Mouse (Mus musculus) adrenal gland, postnatal 4 days (tissue): ENCODE measurements around the gene Dtl. TPM values are rescaled to one million over a fixed set of nuclear protein-coding genes. Genes with fewer than 3 reads are reported as not detected.

Experiments
- DNase-seq, 2 experiments: peaks; one replicate each; pipeline ENCODE4 v3.0.0; 2021 to 2022; ENCODE audit warnings: low spot score in 2 of 2, mixed read lengths in 2 of 2
- total RNA-seq, 2 experiments: library from RNA; stranded (reverse); gene quantifications; 2 replicates each; pipeline ENCODE4 v1.2.3; 2021

The Dtl gene
- total RNA-seq, 2 experiments from 2014 or later: 19.8 to 21.7 TPM

DNA sequence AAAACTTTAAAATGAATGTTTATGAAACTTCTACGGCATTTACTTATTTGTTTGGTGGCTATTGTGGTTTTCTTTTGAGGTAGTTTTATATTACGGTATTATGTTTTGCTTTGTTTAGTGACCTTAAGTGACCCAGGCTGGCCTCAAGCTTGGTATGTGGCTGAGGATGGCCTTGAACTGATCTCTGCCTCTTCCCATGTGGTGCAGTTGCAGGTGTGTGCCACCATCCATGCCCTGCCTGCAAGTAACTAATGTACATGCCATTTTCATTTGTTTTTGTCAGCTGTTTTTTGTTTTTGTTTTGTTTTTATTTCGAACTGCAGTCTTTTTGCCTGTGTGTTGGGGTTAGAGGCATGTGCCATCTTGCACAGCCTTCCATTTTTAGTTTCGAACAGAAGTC, 6.3 kb upstream of the Dtl start:
- no peak for DNase-seq

GRCm38 (mm10) chr1:191579524-191579923, 4.2 kb upstream of the Dtl start:
- no peak for DNase-seq

- DNase-seq: peak; percentile 11 to 40
Measured at GRCm38 (mm10) chr1:191574871-191575457, 380 bp downstream of the Dtl start.

DNA sequence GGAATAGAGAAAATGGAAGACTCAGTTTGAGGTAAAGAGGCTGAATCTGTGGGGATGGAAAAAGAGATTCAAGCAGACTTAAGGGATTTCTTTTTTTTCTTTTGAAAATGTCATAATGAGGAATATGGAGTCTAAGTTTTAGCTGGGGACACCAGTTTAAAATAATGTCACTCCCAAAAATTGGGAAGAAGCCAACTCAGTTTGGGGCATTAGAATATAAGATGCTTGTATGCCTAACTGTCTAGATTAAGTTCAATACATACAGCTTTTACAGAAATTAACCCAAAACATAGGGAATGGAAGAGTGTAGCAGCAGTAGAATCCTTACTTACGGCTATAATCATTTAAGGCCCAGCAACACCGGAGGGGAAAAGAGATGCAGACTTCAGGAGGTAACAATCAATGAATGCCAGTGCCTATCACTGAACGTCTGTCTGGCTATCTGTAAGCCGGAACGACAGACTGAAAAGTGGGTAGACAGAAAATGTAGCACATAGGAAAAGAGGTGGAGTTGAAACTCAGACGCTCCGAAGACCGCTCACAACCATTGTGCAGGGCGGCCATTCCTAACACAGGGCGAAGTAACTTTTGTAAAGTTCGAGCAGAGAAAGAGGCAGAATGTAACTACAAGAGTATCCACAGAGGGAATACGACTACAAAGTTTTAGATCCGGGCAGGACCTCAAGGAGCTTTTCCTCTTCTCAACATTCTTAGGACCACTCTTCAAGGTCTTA, 1.3 kb downstream of the Dtl start:
- no peak for DNase-seq

DNA sequence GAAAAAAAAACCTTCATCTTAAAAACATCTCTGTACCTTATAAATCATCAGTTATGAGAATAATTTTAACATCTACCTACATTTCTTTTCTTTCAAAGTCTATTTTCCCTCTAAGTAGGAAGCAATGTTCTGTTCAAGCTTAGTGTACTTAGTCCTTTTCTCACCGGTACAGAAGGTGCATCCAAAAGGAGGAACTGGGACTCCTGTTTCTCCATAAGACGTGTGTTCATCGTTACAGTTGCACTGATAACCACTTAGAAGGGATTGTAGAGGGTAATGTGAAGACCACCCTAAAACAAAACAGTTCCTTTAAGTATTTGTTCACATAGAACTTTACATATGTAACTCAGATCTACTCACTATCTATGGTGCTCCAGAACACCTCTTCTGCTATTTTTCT, 4.9 kb downstream of the Dtl start:
- no peak for DNase-seq

DNA sequence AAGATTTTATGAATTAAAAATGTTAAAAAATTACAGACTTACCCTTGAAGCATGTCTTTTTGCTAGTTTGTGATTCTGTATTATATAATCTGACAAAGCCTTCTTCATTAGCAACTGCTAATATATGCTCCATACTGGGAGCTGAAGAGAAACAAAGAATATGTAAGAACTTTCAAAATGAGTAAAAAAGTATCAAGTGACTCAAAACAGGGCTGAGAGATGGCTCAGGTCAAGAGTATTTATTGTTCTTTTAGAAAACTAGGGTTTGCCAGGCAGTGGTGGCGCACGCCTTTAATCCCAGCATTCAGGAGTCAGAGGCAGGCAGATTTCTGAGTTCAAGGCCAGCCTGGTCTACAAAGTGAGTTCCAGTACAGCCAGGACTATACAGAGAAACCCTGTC, 5.7 kb downstream of the Dtl start:
- DNase-seq: no peak

- no peak for DNase-seq
Measured at GRCm38 (mm10) chr1:191567859-191568258, 7.5 kb downstream of the Dtl start.

DNA sequence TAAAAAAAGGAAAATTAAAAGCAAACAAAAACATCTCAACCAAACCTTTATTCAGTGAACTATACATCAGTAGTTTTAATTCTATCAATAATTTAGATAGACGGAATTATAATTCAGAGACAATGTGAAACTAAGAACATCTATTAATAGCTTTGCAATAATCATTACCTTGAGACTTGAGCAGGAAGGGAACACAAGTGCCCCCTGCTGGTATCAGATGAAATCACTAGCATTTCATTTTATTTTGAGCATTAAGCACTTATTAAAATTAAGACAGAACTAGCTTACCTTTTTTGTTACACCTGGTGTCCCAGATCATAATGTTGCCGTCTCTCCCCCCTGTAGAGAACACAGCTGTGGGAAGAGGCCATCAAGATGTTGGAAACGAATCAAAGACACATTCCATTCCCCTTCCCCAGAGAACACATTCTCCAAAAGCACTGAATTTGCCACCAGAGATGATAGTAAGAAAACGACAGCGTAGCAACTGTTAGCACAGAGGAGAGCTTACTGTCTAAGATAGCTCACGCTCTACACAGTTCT, 12.4 kb downstream of the Dtl start:
- DNase-seq: no peak

DNA sequence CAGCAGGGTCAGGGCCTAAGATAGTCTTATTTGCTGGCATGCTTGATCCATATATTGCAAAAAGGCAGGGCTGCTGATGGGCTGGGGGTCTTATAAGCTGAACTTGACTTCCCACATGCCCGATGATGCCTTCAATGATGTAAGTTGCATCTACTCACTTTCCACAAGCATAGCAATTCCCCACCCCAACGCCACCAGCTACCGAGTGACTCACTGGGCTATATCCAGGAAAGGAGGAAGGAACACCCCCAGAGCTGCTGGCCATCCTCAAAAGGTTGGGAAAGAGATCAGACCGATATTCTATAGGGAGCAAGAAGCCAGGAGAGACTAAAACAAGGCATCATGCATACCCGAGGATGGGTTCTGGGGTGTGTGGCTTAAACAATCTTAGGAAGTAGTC, 15.6 kb downstream of the Dtl start:
- no peak for DNase-seq

- DNase-seq: no peak
Measured at GRCm38 (mm10) chr1:191557109-191557508, 18.2 kb downstream of the Dtl start.

GRCm38 (mm10) chr1:191550786-191551185, 24.6 kb downstream of the Dtl start:
- no peak for DNase-seq

- DNase-seq: no peak
Measured at GRCm38 (mm10) chr1:191543747-191544146, 31.6 kb downstream of the Dtl start.

DNA sequence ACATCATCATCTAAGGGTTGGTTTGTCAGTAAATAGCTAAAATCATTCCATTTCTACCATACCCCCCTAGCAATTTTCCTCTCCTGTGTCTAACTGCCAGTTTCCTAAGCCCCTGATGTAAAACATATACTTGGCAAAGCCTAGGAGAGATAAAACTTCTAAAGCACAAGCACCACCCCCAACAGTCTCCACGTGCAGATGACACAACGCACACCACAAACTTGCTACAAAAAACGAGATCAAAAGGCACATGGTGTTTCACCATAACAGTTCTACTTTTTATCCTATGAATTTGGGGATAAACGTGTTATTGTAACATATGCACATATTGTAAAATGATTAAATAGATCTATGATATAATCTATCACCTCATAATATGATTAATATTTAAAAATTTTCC, 33.7 kb downstream of the Dtl start:
- no peak for DNase-seq

DNA sequence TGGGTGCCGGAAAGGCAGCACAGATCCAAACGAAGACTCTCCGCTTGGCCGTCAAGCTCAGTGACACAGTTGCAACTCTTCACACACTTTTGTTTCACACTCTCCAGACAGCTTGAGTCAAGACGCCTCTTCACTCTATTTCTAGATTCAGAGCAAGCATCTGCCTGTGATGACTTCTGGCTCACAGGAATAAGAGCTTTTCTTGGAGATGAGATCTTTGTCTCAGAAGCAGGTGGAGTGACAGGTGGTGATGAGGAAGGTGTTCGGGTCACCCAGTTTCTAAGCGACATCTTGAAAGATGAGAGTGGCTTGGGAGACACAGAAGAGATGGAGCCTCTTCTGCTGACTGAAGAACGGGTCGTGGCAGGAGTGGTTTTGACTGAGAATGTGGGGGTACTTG, 34.3 kb downstream of the Dtl start:
- DNase-seq: no peak

GRCm38 (mm10) chr1:191540300-191540699, 35.0 kb downstream of the Dtl start:
- DNase-seq: no peak

DNA sequence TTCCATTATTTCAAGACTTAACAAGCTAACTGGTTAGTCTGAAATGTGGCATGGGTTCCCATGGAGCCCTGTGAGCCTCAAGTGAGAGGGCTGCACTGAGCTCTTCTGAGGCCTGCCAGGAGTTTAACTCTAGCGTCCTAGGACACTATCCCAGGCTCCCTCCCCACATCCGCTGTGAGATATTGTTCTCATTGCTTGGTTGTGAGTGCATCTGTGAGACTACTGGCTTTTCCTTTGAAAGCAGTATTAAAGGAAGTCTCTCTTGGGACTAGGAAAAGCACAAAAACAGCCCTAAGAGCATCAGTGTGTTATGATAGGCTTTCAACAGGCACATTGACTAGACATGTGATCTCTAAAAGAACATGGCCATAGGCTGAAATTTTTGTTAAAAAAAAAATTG, 40.4 kb downstream of the Dtl start:
- no peak for DNase-seq

DNA sequence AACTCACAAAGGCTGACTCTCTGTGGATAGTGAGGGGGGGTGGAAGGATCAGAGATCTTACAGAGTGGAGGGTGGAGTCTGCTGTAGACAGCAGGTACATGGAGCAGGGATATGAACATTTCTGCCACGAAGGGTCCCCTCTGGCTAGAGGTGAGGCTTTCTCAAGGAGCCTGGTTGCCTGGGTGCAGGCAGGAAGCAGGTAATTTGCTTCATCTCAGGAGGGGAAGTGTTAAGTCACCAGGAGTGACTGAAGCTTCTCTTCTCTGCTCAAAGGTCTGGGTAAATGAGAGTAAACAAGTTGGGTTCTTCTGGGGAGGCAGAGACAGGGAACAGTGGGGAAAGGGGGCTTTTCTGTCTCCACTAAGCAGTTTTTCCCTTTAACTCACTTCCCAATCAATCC, 44.3 kb downstream of the Dtl start:
- no peak for DNase-seq

GRCm38 (mm10) chr1:191529406-191529805, 45.9 kb downstream of the Dtl start:
- DNase-seq: no peak

DNA sequence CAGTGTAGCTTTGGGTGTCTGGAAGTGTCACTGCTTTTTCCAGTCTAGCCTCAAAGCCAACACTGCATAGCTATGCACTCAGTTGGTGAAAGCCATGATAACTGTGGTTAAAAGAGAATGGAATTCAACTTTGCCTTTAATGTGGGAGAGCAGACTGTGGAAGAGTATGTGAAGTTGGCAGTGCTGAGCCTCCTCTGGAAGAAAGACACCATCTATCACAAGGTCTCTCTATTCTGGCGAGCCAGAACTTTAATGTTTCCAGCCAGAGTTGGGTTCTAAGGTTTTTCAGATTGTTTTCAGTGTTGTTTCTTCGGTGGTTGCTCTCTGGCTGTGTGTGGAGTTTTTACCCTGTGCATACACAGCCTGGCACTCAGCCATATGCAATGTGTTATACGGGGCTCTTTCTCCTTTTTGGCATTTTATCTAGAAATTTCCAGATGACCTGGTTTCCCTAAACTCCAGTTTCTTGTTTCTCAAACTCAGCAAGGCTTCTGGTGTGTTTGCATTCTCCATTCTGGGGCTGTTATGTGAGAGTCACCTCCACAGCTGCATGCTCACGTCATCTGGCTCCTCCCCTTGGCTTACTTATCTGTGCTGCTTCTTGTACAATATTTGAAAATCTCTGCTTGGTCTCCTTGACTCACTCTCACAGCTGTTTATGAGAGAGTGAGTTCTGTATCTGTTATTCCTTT, 47.3 kb downstream of the Dtl start:
- no peak for DNase-seq

GRCm38 (mm10) chr1:191527089-191527488, 48.3 kb downstream of the Dtl start:
- DNase-seq: no peak

- DNase-seq: no peak
Measured at GRCm38 (mm10) chr1:191521395-191521794, 53.9 kb downstream of the Dtl start.

DNA sequence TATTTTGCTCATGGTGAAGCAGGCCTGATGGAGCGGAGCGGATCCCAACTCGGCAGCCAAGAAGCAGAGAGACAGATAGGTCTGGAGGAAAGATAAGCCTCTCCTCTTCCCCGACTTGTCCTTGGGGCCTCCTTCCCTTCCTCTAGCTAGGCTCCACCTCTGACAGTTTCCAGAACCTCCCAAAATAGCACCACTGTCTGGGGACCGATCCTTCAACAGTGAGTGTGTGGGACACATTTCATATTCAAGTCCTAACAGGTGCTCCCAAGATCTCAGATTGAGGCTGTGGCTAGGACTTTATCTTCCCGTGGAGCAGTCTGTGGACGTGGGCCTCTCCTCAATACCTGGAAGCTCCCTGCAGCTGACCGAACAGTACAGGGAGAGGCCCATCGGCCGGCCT, 54.7 kb downstream of the Dtl start:
- DNase-seq: no peak
